Mouse (Mus musculus): Measurements from ENCODE around the gene Pin1.
"Not testable (repeated sequence)": the region's sequence is repeated elsewhere in the genome, so short reads cannot be mapped to it uniquely, and the experiment has no call there.

Pin1 gene

GRCm38 (mm10) chr9:20657546-20657945 lies 5.7 kb downstream of the Pin1 start:
- no peak for DNase-seq (ENCODE audit: low read depth in 2 of 2, low spot score in 2 of 2)

- DNase-seq (ENCODE audit: low read depth in 2 of 2, low spot score in 2 of 2), result peak; percentile 40 to 60
Observed at GRCm38 (mm10) chr9:20662325-20662724, 10.4 kb downstream of the Pin1 start.

GRCm38 (mm10) chr9:20662874-20663273 lies 11.0 kb downstream of the Pin1 start:
- DNase-seq (ENCODE audit: low read depth in 2 of 2, low spot score in 2 of 2), result no peak

- DNase-seq (ENCODE audit: low read depth in 2 of 2, low spot score in 2 of 2), result no peak
Observed at GRCm38 (mm10) chr9:20663956-20664355, 12.1 kb downstream of the Pin1 start.

GRCm38 (mm10) chr9:20664366-20664765 lies 12.5 kb downstream of the Pin1 start:
- DNase-seq (ENCODE audit: low read depth in 2 of 2, low spot score in 2 of 2), result no peak

GRCm38 (mm10) chr9:20664982-20665637 lies 13.2 kb downstream of the Pin1 start:
- DNase-seq (ENCODE audit: low read depth in 2 of 2, low spot score in 2 of 2), result no peak

GRCm38 (mm10) chr9:20665925-20666324 lies 14.0 kb downstream of the Pin1 start:
- no peak for DNase-seq (ENCODE audit: low read depth in 2 of 2, low spot score in 2 of 2)

GRCm38 (mm10) chr9:20666510-20667034 lies 14.7 kb downstream of the Pin1 start:
- no peak for DNase-seq (ENCODE audit: low read depth in 2 of 2, low spot score in 2 of 2)

- DNase-seq (ENCODE audit: low read depth in 2 of 2, low spot score in 2 of 2), result no peak
Observed at GRCm38 (mm10) chr9:20668065-20668464, 16.2 kb downstream of the Pin1 start.

- DNase-seq (ENCODE audit: low read depth in 2 of 2, low spot score in 2 of 2), result no peak
Observed at GRCm38 (mm10) chr9:20672047-20672446, 20.2 kb downstream of the Pin1 start.

GRCm38 (mm10) chr9:20677892-20678291 lies 26.0 kb downstream of the Pin1 start:
- no peak for DNase-seq (ENCODE audit: low read depth in 2 of 2, low spot score in 2 of 2)

- DNase-seq (ENCODE audit: low read depth in 2 of 2, low spot score in 2 of 2), result no peak
Observed at GRCm38 (mm10) chr9:20680378-20680958, 28.6 kb downstream of the Pin1 start.

GRCm38 (mm10) chr9:20681546-20682388 lies 29.9 kb downstream of the Pin1 start:
- DNase-seq (ENCODE audit: low read depth in 2 of 2, low spot score in 2 of 2), result no peak

GRCm38 (mm10) chr9:20682389-20682722 lies 30.5 kb downstream of the Pin1 start:
- DNase-seq (ENCODE audit: low read depth in 2 of 2, low spot score in 2 of 2), result no peak

GRCm38 (mm10) chr9:20685081-20685861 lies 33.4 kb downstream of the Pin1 start:
- no peak for DNase-seq (ENCODE audit: low read depth in 2 of 2, low spot score in 2 of 2)

GRCm38 (mm10) chr9:20689403-20689802 lies 37.5 kb downstream of the Pin1 start:
- DNase-seq (ENCODE audit: low read depth in 2 of 2, low spot score in 2 of 2), result no peak

- no peak for DNase-seq (ENCODE audit: low read depth in 2 of 2, low spot score in 2 of 2)
Observed at GRCm38 (mm10) chr9:20689913-20690312, 38.0 kb downstream of the Pin1 start.

- not testable (repeated sequence) for DNase-seq (ENCODE audit: low read depth in 2 of 2, low spot score in 2 of 2)
Observed at GRCm38 (mm10) chr9:20690449-20690848, 38.6 kb downstream of the Pin1 start.

GRCm38 (mm10) chr9:20692863-20693262 lies 41.0 kb downstream of the Pin1 start:
- no peak for DNase-seq (ENCODE audit: low read depth in 2 of 2, low spot score in 2 of 2)

- DNase-seq (ENCODE audit: low read depth in 2 of 2, low spot score in 2 of 2), result no peak
Observed at GRCm38 (mm10) chr9:20694721-20695235, 42.9 kb downstream of the Pin1 start.

GRCm38 (mm10) chr9:20696107-20696712 lies 44.3 kb downstream of the Pin1 start:
- no peak for DNase-seq (ENCODE audit: low read depth in 2 of 2, low spot score in 2 of 2)

Data from CD8-positive naive resting alpha-beta T cell, adult 2 months (primary cell).